Mouse (Mus musculus) spleen, adult 2 months (tissue): ENCODE results near the gene Ythdf2.

Experiments
- CTCF ChIP-seq: fragments of 200-500 bp; IDR thresholded peaks from 2 replicates; pipeline ENCODE4 v1.5.1; 2011; ENCODE audit warnings: mild to moderate bottlenecking, inconsistent platforms; ENCODE audit not compliant: insufficient read depth, insufficient read length, insufficient replicate concordance; ENCODE audit errors: extremely low read depth
- POLR2A ChIP-seq: fragments of 200-500 bp; IDR thresholded peaks from 2 replicates; pipeline ENCODE4 v1.6.1; 2011; ENCODE audit warnings: low read depth, low read length, inconsistent platforms

DNA sequence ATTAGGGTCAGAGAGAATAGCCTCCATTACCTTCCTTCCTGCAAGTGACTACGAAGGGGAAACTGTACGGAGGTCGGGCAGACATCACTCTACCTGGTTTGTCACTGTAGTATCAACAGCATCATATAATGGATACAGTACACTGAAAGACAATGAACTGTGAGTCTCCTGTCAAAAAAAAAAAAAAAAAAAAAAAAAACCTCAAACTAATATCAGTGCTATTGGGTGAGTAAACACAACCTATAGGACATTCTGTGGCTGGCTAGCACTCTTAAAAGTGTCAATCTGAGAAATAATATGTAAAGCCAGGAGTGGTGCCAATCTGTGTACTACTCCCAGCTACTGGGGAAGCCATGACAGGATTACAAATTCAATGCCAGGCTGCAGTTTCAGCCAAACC lies 28.9 kb downstream of the Ythdf2 start:
- TF ChIP-seq POLR2A (no peak), CTCF (no peak)
